In the genomic region with DNA sequence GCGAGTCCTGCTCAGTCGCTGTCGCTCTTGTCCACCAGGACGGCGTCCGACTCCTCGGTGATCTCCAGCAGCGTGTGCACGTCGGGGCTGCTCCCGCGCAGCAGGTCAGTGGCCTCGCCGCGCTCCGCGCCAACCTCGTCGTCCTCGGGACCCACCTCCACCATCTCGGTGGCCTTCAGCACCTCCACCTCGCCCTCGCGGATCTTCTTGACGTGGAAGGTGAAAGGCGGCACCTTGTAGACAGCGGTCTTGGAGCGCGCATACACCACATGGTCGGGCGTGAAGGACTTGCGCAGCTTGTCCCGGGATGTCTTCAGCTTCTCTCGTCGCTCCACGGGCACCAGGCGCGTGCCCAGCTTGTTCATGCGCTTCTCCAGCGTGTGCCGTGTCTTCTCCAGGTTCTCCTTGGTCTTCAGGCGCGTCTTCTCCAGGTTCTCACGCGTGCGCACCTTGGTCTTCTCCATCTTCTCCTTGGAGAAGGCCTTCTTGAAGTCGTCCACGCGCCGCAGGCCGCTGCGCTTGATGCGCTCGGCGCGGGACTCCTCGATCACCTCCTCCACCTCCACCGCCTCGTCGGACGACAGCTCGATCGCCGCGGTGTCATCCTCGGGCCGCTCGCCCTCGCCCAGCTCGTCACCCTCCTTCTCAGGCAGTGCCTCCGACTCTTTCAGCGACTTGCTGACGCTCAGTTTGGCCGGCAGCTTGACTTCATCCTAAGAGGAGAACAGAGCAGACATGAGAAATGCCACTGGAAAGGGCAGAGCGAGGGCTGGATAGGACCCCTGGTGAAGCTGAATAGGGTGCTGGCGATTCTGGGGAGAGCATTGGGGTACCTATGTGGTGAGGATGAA, we compare ENCODE assay signal across 7 mouse cellular contexts. TPM values are rescaled to one million over a fixed set of nuclear protein-coding genes. Genes with fewer than 3 reads are reported as not detected.
DNase-seq lines count a peak whose midpoint lies in the region; ATAC-seq lines count a peak whose summit lies in the region.

No protein-coding gene starts in this region.

- peak overlapping the region; percentile 41 for H3K4me2 ChIP-seq in lung, embryonic 15.5 days
- H3K4me2 ChIP-seq in forebrain, embryonic 14.5 days (ENCODE audit: low read length): peak overlapping the region; percentile 39
- peak overlapping the region; percentile 20; the same call in 1 of the 2 replicates for H3K4me2 ChIP-seq in stomach, embryonic 14.5 days (replicated peaks; ENCODE audit: low read depth, low read length)

- H3K4me1 ChIP-seq in lung, embryonic 15.5 days: peaks cover 50% of the 10 kb centered on the region
- no peaks in the 10 kb centered on the region for H3K4me1 ChIP-seq in forebrain, embryonic 14.5 days (ENCODE audit: control insufficient read depth, insufficient read depth, low read length)
- H3K4me1 ChIP-seq in limb, embryonic 10.5 days: peaks cover 18% of the 10 kb centered on the region
- peaks cover 27% of the 10 kb centered on the region for H3K4me1 ChIP-seq in stomach, embryonic 14.5 days (ENCODE audit: control insufficient read depth, insufficient read depth, low read length)

- H3K36me3 ChIP-seq in lung, embryonic 15.5 days: peaks cover 19% of the 10 kb centered on the region
- no peaks in the 10 kb centered on the region for H3K36me3 ChIP-seq in forebrain, embryonic 14.5 days (ENCODE audit: control insufficient read depth, insufficient read depth, low read length)
- H3K36me3 ChIP-seq in limb, embryonic 10.5 days: no peaks in the 10 kb centered on the region
- H3K36me3 ChIP-seq in stomach, embryonic 14.5 days (ENCODE audit: control insufficient read depth, insufficient read depth, low read length): peaks cover 13% of the 10 kb centered on the region

- 0 out of 2 replicates have a peak overlapping the region, but pooled peaks have one; percentile 6 for H3K4me3 ChIP-seq in lung, embryonic 15.5 days
- peak overlapping the region; percentile 17 for H3K4me3 ChIP-seq in forebrain, embryonic 14.5 days (ENCODE audit: low read depth, low read length)
- peak overlapping the region; percentile 44 for H3K4me3 ChIP-seq in limb, embryonic 10.5 days
- peak overlapping the region; percentile 14 for H3K4me3 ChIP-seq in stomach, embryonic 14.5 days (ENCODE audit: low read depth, low read length)

- 30% methylated on average over 76 of the region's 76 CpGs for WGBS in lung, embryonic 15.5 days
- WGBS in forebrain, embryonic 14.5 days: 9% methylated on average over 76 of the region's 76 CpGs
- WGBS in limb, embryonic 10.5 days: 7% methylated on average over 76 of the region's 76 CpGs
- 26% methylated on average over 76 of the region's 76 CpGs for WGBS in stomach, embryonic 14.5 days

- H3K27ac ChIP-seq in lung, embryonic 15.5 days: no peak overlapping the region
- no peak overlapping the region for H3K27ac ChIP-seq in forebrain, embryonic 14.5 days (ENCODE audit: low read depth, low read length)
- no peak overlapping the region for H3K27ac ChIP-seq in limb, embryonic 10.5 days
- no peak overlapping the region for H3K27ac ChIP-seq in stomach, embryonic 14.5 days (ENCODE audit: low read length)

- H3K9me3 ChIP-seq in lung, embryonic 15.5 days: no peaks in the 10 kb centered on the region
- no peaks in the 10 kb centered on the region for H3K9me3 ChIP-seq in forebrain, embryonic 14.5 days (replicated peaks; ENCODE audit: control insufficient read depth, low read length)
- H3K9me3 ChIP-seq in limb, embryonic 10.5 days (replicated peaks): no peaks in the 10 kb centered on the region
- no peaks in the 10 kb centered on the region for H3K9me3 ChIP-seq in stomach, embryonic 14.5 days (ENCODE audit: control insufficient read depth, low read depth, low read length)

- DNase-seq in lung, postnatal 36 days: no peak
- no peak for DNase-seq in forebrain, embryonic 14.5 days (ENCODE audit: low spot score)
- DNase-seq in limb, embryonic 10.5 days (ENCODE audit: low spot score): peak; percentile 48
- no peak for DNase-seq in cerebellum, adult 8-10 months
- DNase-seq in spleen, postnatal 14 days (ENCODE audit: low spot score in 2 of 2): no peak

- no peak for ATAC-seq in lung, embryonic 15.5 days (ENCODE audit: borderline replicate concordance, extremely low read depth, low FRiP score, low TSS enrichment)
- ATAC-seq in forebrain, embryonic 14.5 days: no peak
- ATAC-seq in stomach, embryonic 14.5 days (ENCODE audit: insufficient number of reproducible peaks, insufficient read depth, low FRiP score, low read depth): no peak

- H3K27me3 ChIP-seq in lung, embryonic 15.5 days: peaks cover 18% of the 10 kb centered on the region
- H3K27me3 ChIP-seq in forebrain, embryonic 14.5 days (replicated peaks; ENCODE audit: control insufficient read depth, insufficient read depth, low read length): peaks cover 26% of the 10 kb centered on the region
- H3K27me3 ChIP-seq in limb, embryonic 10.5 days (ENCODE audit: low read depth, poor library complexity, severe bottlenecking): peaks cover 71% of the 10 kb centered on the region
- H3K27me3 ChIP-seq in stomach, embryonic 14.5 days (ENCODE audit: control insufficient read depth, insufficient read depth, low read length): peaks cover 13% of the 10 kb centered on the region

- no peak overlapping the region for H3K9ac ChIP-seq in lung, embryonic 15.5 days
- peak overlapping the region; percentile 17; the same call in 1 of the 2 replicates for H3K9ac ChIP-seq in forebrain, embryonic 14.5 days (ENCODE audit: low read length)
- H3K9ac ChIP-seq in stomach, embryonic 14.5 days (replicated peaks; ENCODE audit: low read depth, low read length): no peak overlapping the region

RNA-seq across cellular contexts. Expression of a gene that starts 11.8 kb away (rescaled TPM):
- polyA plus RNA-seq in lung, embryonic 15.5 days (2015; fragmentation: Nextera tagmentation; extraction: Ambion mirVana): 392 and 425 TPM in 2 replicates
- polyA plus RNA-seq in forebrain, embryonic 14.5 days (2014; fragmentation: Nextera tagmentation; extraction: Ambion mirVana): 15.6 and 21.1 TPM in 2 replicates
- 21.9 and 24.6 TPM in 2 replicates for polyA plus RNA-seq in limb, embryonic 10.5 days (2016; fragmentation: Nextera tagmentation; extraction: Ambion mirVana)
- 136 and 158 TPM in 2 replicates for polyA plus RNA-seq in stomach, embryonic 14.5 days (2014; fragmentation: Nextera tagmentation; extraction: Ambion mirVana)

RNA-seq across cellular contexts. Expression of a gene that starts 19.5 kb away (rescaled TPM):
- 41.2 and 53.4 TPM in 2 replicates for polyA plus RNA-seq in lung, embryonic 15.5 days (2015; fragmentation: Nextera tagmentation; extraction: Ambion mirVana)
- 23.3 and 26.4 TPM in 2 replicates for polyA plus RNA-seq in forebrain, embryonic 14.5 days (2014; fragmentation: Nextera tagmentation; extraction: Ambion mirVana)
- polyA plus RNA-seq in limb, embryonic 10.5 days (2016; fragmentation: Nextera tagmentation; extraction: Ambion mirVana): 20.7 and 30.2 TPM in 2 replicates
- polyA plus RNA-seq in stomach, embryonic 14.5 days (2014; fragmentation: Nextera tagmentation; extraction: Ambion mirVana): 43.5 and 44.8 TPM in 2 replicates

RNA-seq across cellular contexts. Expression of a gene that starts 50.4 kb away (rescaled TPM):
- polyA plus RNA-seq in lung, embryonic 15.5 days (2015; fragmentation: Nextera tagmentation; extraction: Ambion mirVana): 36.7 and 37.8 TPM in 2 replicates
- 50.2 and 74.4 TPM in 2 replicates for polyA plus RNA-seq in forebrain, embryonic 14.5 days (2014; fragmentation: Nextera tagmentation; extraction: Ambion mirVana)
- polyA plus RNA-seq in limb, embryonic 10.5 days (2016; fragmentation: Nextera tagmentation; extraction: Ambion mirVana): 28.1 and 30.2 TPM in 2 replicates
- polyA plus RNA-seq in stomach, embryonic 14.5 days (2014; fragmentation: Nextera tagmentation; extraction: Ambion mirVana): 38.4 and 42.0 TPM in 2 replicates
